Mouse (Mus musculus) small intestine, adult 2 months (tissue): ENCODE measurements around the gene Ybx2.

Experiments used
- CTCF ChIP-seq: fragments of 200-500 bp; IDR thresholded peaks from 2 replicates; pipeline ENCODE4 v1.5.1; 2012; ENCODE audit warnings: low read depth, mild to moderate bottlenecking, control low read depth, inconsistent platforms, low read length, moderate library complexity, mixed read lengths; ENCODE audit not compliant: insufficient replicate concordance, insufficient read length; ENCODE audit errors: extremely low read depth
- POLR2A ChIP-seq: fragments of 200-500 bp; IDR thresholded peaks from 2 replicates; pipeline ENCODE4 v1.6.1; 2012; ENCODE audit warnings: low read depth, mild to moderate bottlenecking, control low read depth, inconsistent platforms, low read length, moderate library complexity

GRCm38 (mm10) chr11:69886907-69887635 lies 48.5 kb upstream of the Ybx2 start:
- TF ChIP-seq CTCF = peak; percentile 40; the same call in 1 of the 2 replicates
- TF ChIP-seq POLR2A = no peak
